Mouse (Mus musculus) stomach, postnatal 0 days (tissue): ENCODE results near the gene H1foo. TPM values are rescaled to one million over a fixed set of nuclear protein-coding genes. Genes with fewer than 3 reads are reported as not detected.

ENCODE experiments used
- ATAC-seq: fragments of 200-750 bp; cut with Nextera tagmentation; 2 replicates; pipeline ENCODE4 v1.8.0; 2017; ENCODE audit not compliant: low FRiP score, low TSS enrichment
- DNase-seq: peaks from one replicate; pipeline ENCODE4 v3.0.0-alpha.2; 2016; ENCODE audit warnings: low spot score
- H3K27ac ChIP-seq: fragments of 300-500 bp; sonication (generic); replicated peaks from 2 replicates; pipeline ENCODE4 v1.5.1; 2014; ENCODE audit warnings: mild to moderate bottlenecking, control low read depth
- H3K27me3 ChIP-seq: fragments of 300-500 bp; sonication (generic); 2 replicates; pipeline ENCODE4 v1.6.1; 2014; ENCODE audit warnings: low read length; ENCODE audit not compliant: control insufficient read depth, insufficient read depth
- H3K36me3 ChIP-seq: fragments of 300-500 bp; sonication (generic); 2 replicates; pipeline ENCODE4 v1.6.1; 2014; ENCODE audit warnings: low read length, mixed read lengths; ENCODE audit not compliant: control insufficient read depth, insufficient read depth
- H3K4me1 ChIP-seq: fragments of 300-500 bp; sonication (generic); replicated peaks from 2 replicates; pipeline ENCODE4 v1.6.1; 2014; ENCODE audit warnings: antibody characterized with exemption; ENCODE audit not compliant: control insufficient read depth, insufficient read depth
- H3K4me2 ChIP-seq: fragments of 300-500 bp; sonication (generic); replicated peaks from 2 replicates; pipeline ENCODE4 v1.6.1; 2014; ENCODE audit warnings: low read depth, mild to moderate bottlenecking, control low read depth, moderate library complexity
- H3K4me3 ChIP-seq: fragments of 300-500 bp; sonication (generic); 2 replicates; pipeline ENCODE4 v1.5.1; 2014; ENCODE audit warnings: low read depth, low read length, control low read depth
- H3K9ac ChIP-seq: fragments of 300-500 bp; sonication (generic); 2 replicates; pipeline ENCODE4 v1.6.1; 2014; ENCODE audit warnings: mild to moderate bottlenecking, low read length, control low read depth, mixed read lengths
- H3K9me3 ChIP-seq: fragments of 300-500 bp; sonication (generic); 2 replicates; pipeline ENCODE4 v1.6.1; 2016; ENCODE audit warnings: low read length; ENCODE audit not compliant: control insufficient read depth
- CTCF ChIP-seq: IDR thresholded peaks from 2 replicates; pipeline ENCODE4 v1.5.1; 2016; ENCODE audit warnings: antibody characterized with exemption, low read depth, mild to moderate bottlenecking, moderate library complexity
- EP300 ChIP-seq: optimal IDR thresholded peaks from 2 replicates; pipeline ENCODE3; 2016; ENCODE audit warnings: antibody characterized with exemption
- WGBS: fragments of 180-500 bp; shearing (Covaris S2); extraction: QIAGEN DNeasy Blood & Tissue Kit; methylation state at CpG from one replicate; pipeline ENCODE4 v1.1.7; 2014; 5-methylcytosine and 5-hydroxymethylcytosine counted together
- polyA plus RNA-seq: library from polyadenylated mRNA; unstranded; fragments of >200 nt; fragmentation: Nextera tagmentation; extraction: Ambion mirVana; gene quantifications from 2 replicates; pipeline ENCODE4 v1.2.1, GENCODE M21; 2015

H1foo gene
- polyA plus RNA-seq, 1 experiment from 2014 or later, result not detected

DNA sequence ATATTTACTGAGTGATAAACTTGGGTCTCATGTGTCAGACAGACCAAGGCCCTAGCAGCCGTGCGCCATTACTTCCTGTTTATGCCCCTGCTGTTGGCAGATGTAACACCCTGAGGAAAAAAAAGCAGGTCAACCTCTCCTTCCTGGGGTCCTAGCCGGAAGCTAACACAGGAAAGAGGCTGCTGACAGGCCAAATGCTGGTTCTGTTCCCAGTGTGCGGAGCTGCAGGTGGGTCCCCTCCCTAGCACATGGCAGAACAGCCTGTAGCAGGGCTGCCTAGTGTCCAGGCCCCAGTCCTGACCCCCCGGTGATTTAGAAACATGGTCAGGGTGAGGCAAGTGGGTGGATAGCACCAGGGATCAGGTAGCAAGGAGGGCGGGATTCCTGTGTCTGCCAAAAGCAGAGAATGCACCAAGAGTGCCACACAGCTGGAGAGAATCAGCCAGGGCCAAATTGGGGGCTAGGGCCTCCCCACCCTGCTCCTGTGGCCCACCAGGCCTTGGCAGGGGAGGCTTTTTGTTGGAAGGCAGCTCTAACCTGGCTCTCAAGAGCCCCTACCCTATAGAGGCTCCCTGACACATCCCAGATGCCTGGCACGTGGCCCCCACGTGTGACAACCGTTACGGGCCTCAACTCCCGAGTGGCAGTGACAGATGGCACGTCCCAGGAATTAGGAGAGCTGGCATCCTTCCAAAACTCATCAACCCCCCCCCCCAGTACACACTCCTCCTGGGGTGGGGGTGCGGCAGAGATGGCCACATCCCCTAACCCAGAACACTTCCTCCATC is 26.7 kb downstream of the H1foo start:
- H3K9ac ChIP-seq, result peak overlapping the region; percentile 27; the same call in 1 of the 2 replicates
- H3K4me1 ChIP-seq, result peaks cover 2% of the 10 kb centered on the region; the same call in 1 of the 2 replicates
- peaks cover 5% of the 10 kb centered on the region for H3K36me3 ChIP-seq
- H3K4me2 ChIP-seq, result no peak overlapping the region
- no peaks in the 10 kb centered on the region for H3K27me3 ChIP-seq
- no peaks in the 10 kb centered on the region for H3K9me3 ChIP-seq
- no peak; the same call in 1 of the 2 replicates for ATAC-seq
- no peak overlapping the region for H3K4me3 ChIP-seq
- no peak overlapping the region for H3K27ac ChIP-seq
- DNase-seq, result no peak
- 46% methylated on average over 13 of the region's 13 CpGs for WGBS
- no peak for TF ChIP-seq EP300
- TF ChIP-seq CTCF, result no peak

- DNase-seq (no peak), ATAC-seq (no peak)
- Histone ChIP-seq H3K36me3 (peaks cover 2% of the 10 kb centered on the region), H3K4me1 (peaks cover 2% of the 10 kb centered on the region; the same call in 1 of the 2 replicates), H3K27ac (no peak overlapping the region), H3K9ac (no peak overlapping the region; the same call in 1 of the 2 replicates), H3K27me3 (no peaks in the 10 kb centered on the region), H3K9me3 (no peaks in the 10 kb centered on the region), H3K4me3 (no peak overlapping the region), H3K4me2 (no peak overlapping the region)
- no peak for TF ChIP-seq CTCF
- 77% methylated on average over 7 of the region's 7 CpGs for WGBS
These were observed 27.5 kb downstream of the H1foo start for GRCm38 (mm10) chr6:115972083-115972764.

GRCm38 (mm10) chr6:115973139-115973875 is 28.6 kb downstream of the H1foo start:
- Histone ChIP-seq H3K36me3 (peaks cover 6% of the 10 kb centered on the region), H3K9ac (no peak overlapping the region), H3K27me3 (no peaks in the 10 kb centered on the region), H3K27ac (no peak overlapping the region), H3K4me1 (peaks cover 2% of the 10 kb centered on the region; the same call in 1 of the 2 replicates), H3K9me3 (no peaks in the 10 kb centered on the region), H3K4me3 (no peak overlapping the region), H3K4me2 (no peak overlapping the region)
- no peak for DNase-seq
- 84% methylated on average over 15 of the region's 15 CpGs for WGBS
- ATAC-seq, result no peak
- no peak for TF ChIP-seq EP300
- TF ChIP-seq CTCF, result no peak

GRCm38 (mm10) chr6:115973881-115974662 is 29.3 kb downstream of the H1foo start:
- Histone ChIP-seq H3K4me2 (no peak overlapping the region), H3K9me3 (no peaks in the 10 kb centered on the region), H3K9ac (no peak overlapping the region), H3K4me1 (peaks cover 2% of the 10 kb centered on the region; the same call in 1 of the 2 replicates), H3K27me3 (no peaks in the 10 kb centered on the region), H3K36me3 (peaks cover 4% of the 10 kb centered on the region), H3K4me3 (no peak overlapping the region), H3K27ac (no peak overlapping the region)
- no peak for TF ChIP-seq CTCF
- no peak for TF ChIP-seq EP300
- DNase-seq, result no peak
- ATAC-seq, result no peak
- WGBS, result 76% methylated on average over 16 of the region's 16 CpGs

- DNase-seq, result no peak
- no peaks in the 10 kb centered on the region for H3K27me3 ChIP-seq
- H3K36me3 ChIP-seq, result peaks cover 4% of the 10 kb centered on the region; the same call in 1 of the 2 replicates
- no peak for TF ChIP-seq EP300
- no peak for TF ChIP-seq CTCF
- peaks cover 2% of the 10 kb centered on the region; the same call in 1 of the 2 replicates for H3K4me1 ChIP-seq
- no peak overlapping the region for H3K4me2 ChIP-seq
- H3K27ac ChIP-seq, result no peak overlapping the region
- WGBS, result 78% methylated on average over 8 of the region's 8 CpGs
- H3K9me3 ChIP-seq, result no peaks in the 10 kb centered on the region
- no peak overlapping the region for H3K4me3 ChIP-seq
- ATAC-seq, result no peak
- H3K9ac ChIP-seq, result no peak overlapping the region
These were observed 30.9 kb downstream of the H1foo start for GRCm38 (mm10) chr6:115975606-115976005.
